Mouse (Mus musculus): ENCODE results near the gene Rgl1.

DNA sequence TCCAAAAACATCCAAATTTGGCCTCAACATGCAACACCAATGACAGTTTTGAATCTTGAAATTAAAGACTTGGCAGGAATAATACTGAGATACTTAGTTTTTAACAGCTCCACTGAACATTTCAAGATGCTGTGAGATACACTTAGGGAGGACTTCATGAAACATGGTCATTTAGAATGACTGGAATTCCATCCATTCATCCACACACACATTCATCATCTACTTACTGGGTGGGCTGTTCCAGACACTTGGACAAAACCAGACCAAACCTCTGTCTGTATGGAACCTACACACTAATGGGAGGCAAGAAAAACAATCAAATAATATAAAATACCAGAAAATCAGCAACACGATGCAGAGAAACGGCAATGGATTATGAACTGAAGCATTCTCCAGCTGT is 58.6 kb downstream of the Rgl1 start:
- no peak for TF ChIP-seq POLR2A (IDR thresholded peaks at IDR 0.05; ENCODE audit: extremely low read depth, insufficient read depth, low read length)
- no peak for TF ChIP-seq CTCF (IDR thresholded peaks at IDR 0.05; ENCODE audit: low read depth, low read length)

Data from liver, adult 2 months (tissue).